Mouse (Mus musculus) C2C12 (cell line): Measurements from ENCODE around the gene Olfr826. TPM values are rescaled to one million over a fixed set of nuclear protein-coding genes. Genes with fewer than 3 reads are reported as not detected.
"Not testable (repeated sequence)": the region's sequence is repeated elsewhere in the genome, so short reads cannot be mapped to it uniquely, and the experiment has no call there.

Source experiments
- H3K27me3 ChIP-seq: one replicate; pipeline ENCODE4 v1.6.1; 2011; ENCODE audit not compliant: control insufficient read depth, insufficient read depth, insufficient read length
- H3K36me3 ChIP-seq: one replicate; pipeline ENCODE4 v1.6.1; 2011; ENCODE audit not compliant: control insufficient read depth, insufficient read depth
- H3K4me3 ChIP-seq: one replicate; pipeline ENCODE4 v1.5.1; 2011; ENCODE audit warnings: mild to moderate bottlenecking, control low read depth; ENCODE audit not compliant: poor library complexity, insufficient read depth, severe bottlenecking
- H3K79me2 ChIP-seq: one replicate; pipeline ENCODE4 v1.6.1; 2011; ENCODE audit not compliant: control insufficient read depth, insufficient read depth
- H3K79me3 ChIP-seq: one replicate; pipeline ENCODE4 v1.6.1; 2011; ENCODE audit warnings: low read depth, control low read depth
- H3ac ChIP-seq: one replicate; pipeline ENCODE3; 2011; ENCODE audit warnings: low read depth; ENCODE audit not compliant: control insufficient read depth, insufficient read length
- CEBPB ChIP-seq: IDR thresholded peaks from one replicate; pipeline ENCODE4 v1.6.1; 2011; ENCODE audit warnings: low read depth, mild to moderate bottlenecking, control low read depth, moderate library complexity
- CTCF ChIP-seq: IDR thresholded peaks from one replicate; pipeline ENCODE4 v1.5.1; 2011; ENCODE audit not compliant: control insufficient read depth, insufficient read depth, insufficient read length
- FOSL1 ChIP-seq: IDR thresholded peaks from one replicate; pipeline ENCODE4 v1.8.0; 2011; ENCODE audit warnings: mild to moderate bottlenecking, low read length; ENCODE audit not compliant: poor library complexity, insufficient read depth, severe bottlenecking
- MAX ChIP-seq: IDR thresholded peaks from one replicate; pipeline ENCODE4 v1.6.1; 2011; ENCODE audit warnings: mild to moderate bottlenecking, control low read depth
- MYOD1 ChIP-seq: IDR thresholded peaks from one replicate; pipeline ENCODE4 v1.6.1; 2011; ENCODE audit warnings: low read depth; ENCODE audit not compliant: control insufficient read depth, insufficient read length
- MYOG ChIP-seq: IDR thresholded peaks from one replicate; pipeline ENCODE4 v1.6.1; 2011; ENCODE audit not compliant: control insufficient read depth, insufficient read length; ENCODE audit errors: extremely low read depth
- USF1 ChIP-seq: IDR thresholded peaks from one replicate; pipeline ENCODE4 v1.6.1; 2011; ENCODE audit warnings: low read depth, mild to moderate bottlenecking, control low read depth, moderate library complexity
- polyA plus RNA-seq: library from polyadenylated mRNA; unstranded; fragments of >200 nt; fragmentation: generic; extraction: Trizol; gene quantifications from one replicate; pipeline ENCODE4 v1.2.1, GENCODE M21; 2012; ENCODE audit warnings: missing spikeins

Olfr826 gene
- polyA plus RNA-seq, 1 experiment = not detected

- H3ac ChIP-seq = no peak within 1 kb of the TSS
- no peaks in the 10 kb centered on the region for H3K79me3 ChIP-seq
- H3K79me2 ChIP-seq = no peaks in the 10 kb centered on the region
- no peak within 1 kb of the TSS for H3K4me3 ChIP-seq
- TF ChIP-seq MYOG (no peak), MYOD1 (no peak), MAX (no peak), CTCF (no peak), CEBPB (no peak), FOSL1 (no peak), USF1 (no peak)
- H3K36me3 ChIP-seq = no peaks in the 10 kb centered on the region
- no peaks in the 10 kb centered on the region for H3K27me3 ChIP-seq
Observed at GRCm38 (mm10) chr10:130166666-130167065, 17.3 kb downstream of the Olfr826 start, which contains the start of gene Olfr825. Olfr825 (minus strand) TSS chr10:130166766.

GRCm38 (mm10) chr10:130165196-130165595 is 18.8 kb downstream of the Olfr826 start:
- TF ChIP-seq MYOG = no peak
- TF ChIP-seq FOSL1 = no peak
- no peak for TF ChIP-seq MYOD1
- TF ChIP-seq MAX = no peak
- TF ChIP-seq CEBPB = no peak
- no peak for TF ChIP-seq CTCF
- no peak for TF ChIP-seq USF1
- H3K79me2 ChIP-seq = no peaks in the 10 kb centered on the region

GRCm38 (mm10) chr10:130144121-130144520 is 39.9 kb downstream of the Olfr826 start:
- Histone ChIP-seq H3ac (no peak overlapping the region), H3K79me2 (no peaks in the 10 kb centered on the region), H3K4me3 (no peak overlapping the region), H3K36me3 (no peaks in the 10 kb centered on the region), H3K27me3 (no peaks in the 10 kb centered on the region), H3K79me3 (no peaks in the 10 kb centered on the region)
- TF ChIP-seq FOSL1 = no peak
- no peak for TF ChIP-seq MYOG
- TF ChIP-seq CEBPB = no peak
- TF ChIP-seq CTCF = no peak
- no peak for TF ChIP-seq MYOD1
- TF ChIP-seq MAX = no peak
- TF ChIP-seq USF1 = no peak

More at GRCm38 (mm10) chr10:130165196-130165595, 18.8 kb downstream of the Olfr826 start:
- Histone ChIP-seq H3K36me3 (no peaks in the 10 kb centered on the region), H3ac (no peak overlapping the region), H3K27me3 (no peaks in the 10 kb centered on the region), H3K4me3 (no peak overlapping the region), H3K79me3 (no peaks in the 10 kb centered on the region)

- H3K4me3 ChIP-seq, H3ac ChIP-seq, H3K79me2 ChIP-seq, H3K36me3 ChIP-seq, H3K79me3 ChIP-seq, H3K27me3 ChIP-seq: not testable (repeated sequence)
Observed at GRCm38 (mm10) chr10:130142481-130142880, 41.5 kb downstream of the Olfr826 start.

GRCm38 (mm10) chr10:130134811-130135210 is 49.2 kb downstream of the Olfr826 start:
- no peaks in the 10 kb centered on the region for H3K36me3 ChIP-seq
- no peaks in the 10 kb centered on the region for H3K79me3 ChIP-seq
- no peaks in the 10 kb centered on the region for H3K27me3 ChIP-seq
- no peak overlapping the region for H3K4me3 ChIP-seq
- TF ChIP-seq USF1 = no peak
- no peak for TF ChIP-seq MYOD1
- no peak for TF ChIP-seq CEBPB
- TF ChIP-seq MAX = no peak
- TF ChIP-seq CTCF = no peak
- no peak for TF ChIP-seq FOSL1
- no peak for TF ChIP-seq MYOG
- no peaks in the 10 kb centered on the region for H3K79me2 ChIP-seq
- no peak overlapping the region for H3ac ChIP-seq

GRCm38 (mm10) chr10:130129900-130130299 is 54.1 kb downstream of the Olfr826 start, which contains the start of gene Olfr824:
Olfr824 (minus strand) TSS chr10:130130000.
- H3K4me3 ChIP-seq, H3K27me3 ChIP-seq, H3K36me3 ChIP-seq, H3K79me3 ChIP-seq, H3K79me2 ChIP-seq, H3ac ChIP-seq: not testable (repeated sequence)

Other genes with a start within 250 kb of the Olfr826 start
- gene Olfr818, start 235.1 kb downstream of the Olfr826 start, polyA plus RNA-seq = not detected
- not detected for gene Olfr819, start 216.9 kb downstream of the Olfr826 start, polyA plus RNA-seq
- not detected for gene Olfr247, start 208.0 kb downstream of the Olfr826 start, polyA plus RNA-seq
- gene Gm10310, start 199.1 kb downstream of the Olfr826 start, polyA plus RNA-seq = not detected
- gene Olfr820, start 171.6 kb downstream of the Olfr826 start, polyA plus RNA-seq = not detected
- not detected for gene Olfr821, start 153.8 kb downstream of the Olfr826 start, polyA plus RNA-seq
- not detected for gene Olfr822, start 113.0 kb downstream of the Olfr826 start, polyA plus RNA-seq
- not detected for gene Olfr823, start 68.8 kb downstream of the Olfr826 start, polyA plus RNA-seq
- not detected for gene Olfr824, start 54.2 kb downstream of the Olfr826 start, polyA plus RNA-seq
- not detected for gene Olfr825, start 17.4 kb downstream of the Olfr826 start, polyA plus RNA-seq
- gene Olfr827, start 30.2 kb upstream of the Olfr826 start, polyA plus RNA-seq = not detected
- not detected for gene Neurod4, start 96.1 kb upstream of the Olfr826 start, polyA plus RNA-seq
- not detected for gene Tespa1, start 138.7 kb upstream of the Olfr826 start, polyA plus RNA-seq
- gene Vmn2r84, start 210.1 kb upstream of the Olfr826 start, polyA plus RNA-seq = not detected
- not detected for gene Vmn2r85, start 245.5 kb upstream of the Olfr826 start, polyA plus RNA-seq